Mouse (Mus musculus) adrenal gland, adult 2 months (tissue): ENCODE measurements at regions not wholly inside any gene's neighbourhood (a gene's known extent, or its start where the extent isn't known, plus 50 kb on each side); places are given as distances from the start of the nearest gene placed in this dataset.

Experiments used
- DNase-seq: peaks from one replicate; pipeline ENCODE4 v3.0.0; 2021

- no peak for DNase-seq
Observed at GRCm38 (mm10) chr5:33512253-33512884, 78.6 kb upstream of the Nkx1-1 start.

- DNase-seq, result no peak
Observed at GRCm38 (mm10) chr5:33511529-33512252, 77.9 kb upstream of the Nkx1-1 start.

- no peak for DNase-seq
Observed at GRCm38 (mm10) chr5:33505786-33506185, 72.0 kb upstream of the Nkx1-1 start.

- DNase-seq, result no peak
Observed at GRCm38 (mm10) chr5:33501735-33502495, 68.1 kb upstream of the Nkx1-1 start.

- no peak for DNase-seq
Observed at GRCm38 (mm10) chr5:33501211-33501610, 67.4 kb upstream of the Nkx1-1 start.

- DNase-seq, result peak; percentile 83
Observed at GRCm38 (mm10) chr5:33495900-33496529, 62.2 kb upstream of the Nkx1-1 start.

GRCm38 (mm10) chr5:33495276-33495675 is 61.5 kb upstream of the Nkx1-1 start:
- no peak for DNase-seq

- no peak for DNase-seq
Observed at GRCm38 (mm10) chr5:33492604-33493315, 59.0 kb upstream of the Nkx1-1 start.

- DNase-seq, result no peak
Observed at GRCm38 (mm10) chr5:33489286-33489685, 55.5 kb upstream of the Nkx1-1 start.

- DNase-seq, result no peak
Observed at GRCm38 (mm10) chr5:33488152-33488561, 54.4 kb upstream of the Nkx1-1 start.

GRCm38 (mm10) chr5:33485765-33486164 is 52.0 kb upstream of the Nkx1-1 start:
- no peak for DNase-seq
